Mouse (Mus musculus) cerebellum, adult 11 months (tissue): ENCODE results near the gene Pttg1.

Experiments
- DNase-seq: peaks from one replicate; pipeline ENCODE4 v3.0.0; 2022

Pttg1 gene

DNA sequence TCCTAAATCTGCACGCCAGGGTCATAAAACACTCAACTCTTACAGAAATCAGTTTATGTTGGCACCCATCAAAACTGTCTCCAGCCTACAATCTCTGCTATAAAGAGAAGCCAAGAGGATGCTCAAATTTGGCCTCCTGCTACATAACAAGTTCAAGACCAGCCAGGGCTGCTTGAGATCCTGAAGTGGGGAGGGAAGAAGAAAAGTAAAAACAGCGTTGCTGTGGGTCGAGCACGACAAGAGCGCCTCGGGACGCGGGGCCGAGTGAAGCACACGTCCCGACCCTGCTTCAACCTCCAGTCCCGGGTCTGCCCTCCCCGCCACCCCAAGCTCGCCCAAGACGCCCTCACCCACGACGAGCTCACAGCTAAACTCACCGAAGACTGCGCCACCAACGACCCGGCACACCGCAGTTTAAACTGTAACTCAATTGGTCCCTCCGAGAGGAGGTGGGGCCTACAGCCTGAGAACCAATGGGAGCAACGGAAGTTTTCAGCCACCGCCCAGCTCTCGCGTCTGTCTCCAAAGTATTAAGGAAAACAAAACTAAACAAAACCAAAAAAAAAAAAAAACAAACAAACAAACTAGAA lies at the start of gene Pttg1:
TSS of gene Pttg1 (minus strand) at position 428 of the 590 bp plus-strand sequence.
- peak; percentile 51 for DNase-seq

DNA sequence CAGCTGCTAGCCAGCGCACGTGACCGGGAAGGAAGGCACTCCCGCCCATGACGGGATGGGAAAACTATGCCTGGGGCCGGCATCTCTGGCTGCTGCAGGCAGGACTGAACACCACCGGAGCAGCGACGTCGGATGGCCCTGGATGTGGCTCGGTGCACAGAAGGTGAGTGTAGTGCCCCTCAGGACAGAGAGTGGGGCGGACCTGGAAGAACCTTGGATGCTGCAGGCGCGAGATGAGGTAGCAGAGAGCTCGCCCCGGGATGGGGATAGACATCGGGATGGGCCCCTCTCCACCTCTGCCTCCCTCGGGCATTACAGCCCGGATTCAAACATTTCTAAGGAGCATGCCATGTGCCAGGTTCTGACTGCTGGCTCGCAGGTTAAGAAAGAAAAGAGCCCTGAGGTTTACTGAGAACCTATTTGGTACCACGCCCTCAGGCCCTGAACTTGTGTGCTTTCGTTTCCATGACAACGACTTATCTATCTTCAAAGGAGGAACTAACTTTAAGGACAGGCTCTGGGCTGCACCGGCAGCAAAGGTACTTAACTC lies 48.2 kb upstream of the Pttg1 start, which contains the start of gene C1qtnf2:
TSS of gene C1qtnf2 (plus strand) at position 52 of the 550 bp plus-strand sequence.
- DNase-seq: no peak

DNA sequence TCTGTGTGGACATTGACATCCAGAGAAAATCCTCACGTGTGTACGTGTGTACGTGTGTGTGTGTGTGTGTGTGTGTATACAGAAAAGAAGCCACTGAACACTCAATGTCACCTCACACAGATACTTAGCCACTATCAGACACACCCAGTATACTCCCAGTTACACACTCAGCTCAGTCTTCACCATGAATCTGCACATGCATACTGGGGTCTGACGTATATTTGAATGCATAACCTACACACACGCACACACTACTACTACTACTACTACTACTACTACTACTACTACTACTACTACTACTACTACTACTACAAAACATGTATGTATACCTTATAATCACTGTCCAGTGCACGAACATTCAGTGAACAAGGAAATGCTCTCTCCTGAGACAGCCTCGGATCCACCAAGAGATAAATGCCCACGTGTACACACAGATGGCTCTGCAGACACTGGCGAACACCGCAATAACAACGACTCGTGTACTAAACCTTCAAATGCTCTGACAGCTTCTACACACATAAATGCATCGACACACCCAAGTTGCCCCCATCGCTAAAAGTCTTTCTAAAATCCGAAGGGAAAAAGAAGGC lies 47.7 kb upstream of the Pttg1 start:
- DNase-seq: no peak

DNA sequence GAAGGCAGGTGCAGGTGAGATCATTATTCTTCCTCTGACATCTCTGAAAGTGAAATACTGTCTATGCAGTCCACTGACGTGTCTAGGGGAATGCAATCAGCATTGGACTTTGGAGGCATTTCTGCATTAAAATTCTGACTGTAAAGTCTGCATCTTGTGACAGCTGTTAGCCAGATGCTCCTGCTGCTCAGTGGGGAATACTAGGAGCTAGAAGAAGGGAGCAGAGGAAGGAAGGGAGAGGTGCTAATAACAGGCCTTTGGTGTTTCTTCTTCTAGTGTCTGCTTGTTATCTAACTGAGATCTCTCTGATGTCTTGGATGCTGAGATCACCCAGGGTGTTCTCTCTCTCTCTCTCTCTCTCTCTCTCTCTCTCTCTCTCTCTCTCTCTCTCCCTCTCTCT lies 47.1 kb upstream of the Pttg1 start:
- no peak for DNase-seq

DNA sequence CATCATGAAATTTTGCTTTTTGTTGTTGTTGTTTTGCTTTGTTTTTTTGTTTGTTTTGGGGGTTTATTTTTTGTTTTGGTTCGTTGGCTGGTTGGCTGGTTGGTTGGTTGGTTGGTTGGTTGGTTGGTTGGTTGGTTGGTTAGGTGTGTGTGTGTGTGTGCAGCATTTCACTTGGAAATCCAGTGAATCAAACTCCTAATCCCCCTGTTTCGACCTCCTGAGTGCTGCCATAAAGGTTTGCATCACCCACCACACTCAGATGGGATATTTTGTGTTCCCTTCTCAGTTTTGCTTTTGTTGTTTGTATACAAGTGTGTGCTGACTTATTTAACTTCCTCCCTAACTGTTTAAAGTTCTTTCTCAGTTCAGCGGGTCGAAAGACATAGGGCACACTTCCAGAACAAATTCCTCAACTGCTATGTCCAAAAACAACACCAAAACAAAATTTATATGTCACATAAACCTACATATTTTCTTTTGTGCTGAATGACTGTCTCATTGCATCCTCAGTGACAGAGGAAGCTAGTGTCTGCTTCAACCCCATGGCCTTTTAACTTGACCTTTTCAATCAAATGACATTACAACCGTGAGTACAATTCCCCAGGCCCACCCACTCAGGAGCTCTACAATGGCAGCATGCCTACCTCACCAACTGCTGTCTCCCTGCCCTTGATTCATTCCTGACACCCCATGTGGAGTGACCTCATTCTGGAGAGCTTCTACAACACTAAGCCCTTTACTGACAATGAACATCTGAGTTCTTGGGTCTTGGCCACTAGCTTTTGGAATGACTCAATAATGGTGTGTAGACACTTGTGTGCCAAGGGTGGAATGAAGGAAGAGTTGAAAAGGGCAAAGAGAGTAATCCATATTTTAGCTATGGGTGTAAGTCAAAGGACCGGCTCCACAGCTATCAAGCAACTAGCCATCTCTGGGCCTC lies 45.1 kb upstream of the Pttg1 start:
- no peak for DNase-seq

DNA sequence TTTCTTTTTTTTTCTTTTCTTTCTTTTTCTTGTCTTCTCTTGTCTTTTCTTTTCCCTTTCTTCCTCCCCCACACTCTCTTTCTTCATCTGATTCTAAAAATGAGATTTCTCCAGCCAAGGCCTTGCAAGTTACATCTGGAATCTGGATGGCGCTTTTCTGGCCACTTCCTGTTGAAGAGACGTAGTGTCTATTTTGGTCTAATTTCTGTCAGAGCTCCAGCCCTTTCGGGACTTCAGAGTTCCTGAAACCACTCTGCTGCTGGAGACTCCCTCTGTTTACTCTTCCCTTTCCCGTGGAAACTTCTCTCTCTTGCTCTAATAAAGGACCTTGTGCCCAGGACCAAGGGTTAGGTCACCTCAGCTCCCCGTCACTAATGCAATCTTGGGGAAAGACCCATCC lies 44.1 kb upstream of the Pttg1 start:
- DNase-seq: no peak

DNA sequence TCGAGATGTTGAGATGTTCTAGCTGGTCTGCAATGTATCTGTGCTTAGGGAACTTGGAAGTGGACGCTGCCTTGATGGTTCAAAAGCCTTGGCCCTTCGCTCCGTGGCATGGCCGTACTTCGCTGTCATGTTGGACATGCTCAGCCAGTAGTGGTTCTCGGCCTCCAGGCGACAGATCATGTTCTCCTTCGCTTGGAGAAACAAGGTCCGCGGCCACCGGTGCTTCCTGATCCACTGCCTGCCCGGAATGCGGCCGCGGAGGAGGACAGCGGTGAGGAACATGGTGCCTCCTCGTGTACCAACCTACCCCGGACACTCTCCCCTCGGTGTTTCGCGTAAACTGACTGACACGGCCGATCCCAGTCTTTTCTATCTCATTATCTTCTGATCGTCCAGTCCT lies 37.2 kb upstream of the Pttg1 start:
- no peak for DNase-seq

DNA sequence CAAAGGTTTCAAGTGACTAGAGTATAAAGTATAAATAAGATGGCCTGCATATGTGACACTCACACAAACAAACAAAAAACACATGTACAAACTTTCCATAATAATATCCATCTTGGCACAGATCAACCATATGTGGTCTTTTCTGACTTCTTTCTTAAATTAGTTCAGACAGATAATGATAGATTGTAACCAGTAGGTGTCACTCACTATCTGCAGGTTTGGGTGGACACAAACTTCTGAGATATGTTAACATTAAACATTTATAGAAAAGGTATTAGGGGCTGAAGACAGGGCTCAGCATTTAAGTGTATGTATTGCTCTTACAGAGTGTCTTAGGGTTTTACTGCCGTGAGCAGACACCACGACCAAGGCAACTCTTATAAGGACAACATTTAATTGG lies 26.2 kb upstream of the Pttg1 start:
- no peak for DNase-seq

GRCm38 (mm10) chr11:43451322-43451721 lies 25.3 kb upstream of the Pttg1 start:
- no peak for DNase-seq

- DNase-seq: no peak
Measured at GRCm38 (mm10) chr11:43449916-43450315, 23.9 kb upstream of the Pttg1 start.

DNA sequence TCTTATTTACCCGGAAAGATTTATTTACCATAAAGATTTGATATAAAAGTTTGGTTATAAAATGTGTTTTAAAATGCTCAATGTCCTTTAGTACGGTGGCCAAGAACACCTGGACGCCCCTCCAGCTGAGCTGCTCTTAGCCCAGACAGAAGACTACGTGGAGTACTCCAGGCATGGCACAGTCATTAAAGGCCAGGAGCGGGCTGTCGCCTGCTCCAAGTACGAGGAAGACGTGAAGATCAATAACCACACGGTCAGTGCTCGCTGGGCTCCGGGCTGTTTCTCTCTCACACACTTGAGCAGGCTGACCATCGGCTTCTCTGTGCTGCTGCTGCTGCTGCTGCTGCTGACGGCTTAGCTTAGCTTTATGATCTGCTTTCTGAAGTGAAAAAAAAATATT lies 17.1 kb upstream of the Pttg1 start:
- DNase-seq: no peak

DNA sequence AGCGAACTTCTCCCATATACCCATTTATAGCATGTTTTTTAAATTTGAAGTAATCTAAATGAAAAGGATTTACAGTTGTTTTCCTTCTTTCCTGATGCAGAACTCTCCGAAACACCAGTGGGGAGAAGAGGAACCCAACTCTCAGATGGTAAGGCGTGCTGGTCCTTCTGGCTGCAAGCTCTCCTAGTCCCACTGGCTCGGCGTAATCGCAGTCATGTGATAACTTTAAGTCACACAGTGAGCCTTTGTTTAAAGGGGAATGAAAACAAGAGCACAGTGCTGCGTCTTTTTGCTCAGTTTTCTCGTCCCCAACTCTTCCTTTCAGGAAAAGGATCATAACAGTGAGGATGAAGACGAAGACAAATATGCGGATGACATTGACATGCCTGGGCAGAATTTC lies 15.1 kb upstream of the Pttg1 start:
- DNase-seq: no peak

DNA sequence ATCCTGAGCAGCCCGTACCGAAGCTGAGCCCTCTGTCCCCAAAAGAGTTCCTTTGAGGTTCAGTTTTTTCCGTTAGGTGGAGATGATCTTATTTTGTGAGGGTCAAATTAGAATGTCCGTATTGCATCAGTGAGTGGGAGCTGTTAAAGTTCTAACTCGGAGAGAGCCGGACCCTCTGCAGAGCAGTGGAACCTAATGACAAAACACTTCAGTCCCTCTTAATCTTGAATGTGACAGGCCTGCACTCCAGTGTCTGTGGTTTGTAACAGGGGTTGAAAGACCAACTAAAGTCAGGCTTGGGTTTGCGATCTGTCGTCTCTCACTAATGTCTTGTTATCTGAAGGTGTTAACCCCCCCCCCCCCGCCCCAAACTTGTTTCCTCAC lies 8.0 kb upstream of the Pttg1 start:
- no peak for DNase-seq

DNA sequence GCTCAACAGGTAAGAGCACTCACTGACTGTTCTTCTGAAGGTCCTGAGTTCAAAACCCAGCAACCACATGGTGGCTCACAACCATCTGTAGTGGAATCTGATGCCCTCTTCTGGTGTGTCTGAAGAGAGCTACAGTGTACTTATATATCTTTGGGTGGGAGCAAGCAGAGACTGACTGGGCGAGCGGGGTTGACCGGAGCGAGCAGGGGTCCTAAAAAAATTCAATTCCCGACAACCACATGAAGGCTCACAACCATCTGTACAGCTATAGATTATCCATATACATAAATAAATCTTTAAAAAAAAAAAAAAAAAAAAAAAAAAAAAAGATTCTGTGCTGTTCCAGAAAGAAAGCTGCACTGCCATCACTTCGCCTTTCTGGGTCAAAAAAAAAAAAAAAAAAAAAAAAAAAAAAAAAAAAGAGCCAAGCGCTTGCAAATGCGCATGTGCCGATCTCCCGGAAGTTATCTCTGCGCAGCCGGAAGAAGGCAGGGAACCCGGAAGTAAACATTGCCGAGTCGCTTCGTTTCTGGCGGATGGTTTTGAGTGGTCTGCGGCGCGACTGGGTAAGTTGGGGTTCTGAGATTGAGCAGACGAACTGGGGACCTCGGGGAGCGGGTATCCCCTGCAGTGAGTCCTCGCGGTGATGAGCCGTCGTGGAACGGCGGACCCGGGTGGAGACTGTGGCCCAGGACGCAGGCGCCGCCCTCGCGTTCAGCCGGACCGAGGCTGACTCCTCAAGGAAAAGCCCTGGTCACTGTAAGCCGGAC lies 7.4 kb upstream of the Pttg1 start, which contains the start of gene Slu7:
TSS of gene Slu7 (plus strand) at position 491 of the 770 bp plus-strand sequence.
- DNase-seq: peak; percentile 65

DNA sequence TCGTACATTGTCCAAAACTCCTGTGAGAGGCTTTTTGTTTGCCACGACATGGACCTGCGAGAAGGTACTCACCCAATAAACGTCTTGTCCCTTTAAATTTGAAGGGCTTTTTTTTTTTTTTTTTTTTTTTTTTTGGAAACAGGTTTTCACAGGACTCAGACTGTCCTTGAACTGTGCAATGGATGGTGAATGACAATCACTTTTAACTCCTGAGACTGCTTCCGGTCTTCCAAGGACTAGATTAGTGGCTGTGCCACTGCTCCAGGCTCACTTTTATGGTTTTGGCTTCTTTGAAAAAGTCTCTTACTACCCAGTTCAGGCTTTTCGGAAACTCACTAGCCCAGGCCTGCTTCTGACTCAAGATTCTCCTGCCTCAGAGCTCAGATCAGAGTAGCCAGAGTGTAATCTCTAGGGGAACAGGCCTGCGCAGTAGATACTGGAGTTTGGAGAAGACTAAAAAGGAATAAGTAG lies 398 bp upstream of the Pttg1 start:
- DNase-seq: no peak

- no peak for DNase-seq
Measured at GRCm38 (mm10) chr11:43425166-43425709, 813 bp downstream of the Pttg1 start.

DNA sequence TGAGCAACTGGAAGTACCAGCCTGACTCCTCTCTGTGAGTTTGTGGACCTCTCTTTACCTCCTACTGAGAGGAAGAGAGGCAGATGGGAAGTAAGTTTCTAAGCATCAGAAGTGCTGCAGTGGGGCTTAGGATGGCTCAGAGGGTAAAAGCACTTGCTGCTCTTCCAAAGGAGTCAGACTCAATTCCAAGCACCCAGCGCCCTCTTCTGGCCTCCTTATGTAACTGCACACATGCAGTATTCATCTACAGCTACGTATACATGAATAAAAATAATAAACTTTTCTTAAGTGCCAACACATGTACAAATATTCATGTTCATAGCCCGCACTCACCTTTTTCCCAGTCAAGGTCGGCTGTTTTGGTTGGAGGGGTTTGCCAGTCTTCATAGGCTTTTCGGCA lies 1.7 kb downstream of the Pttg1 start:
- no peak for DNase-seq

GRCm38 (mm10) chr11:43417201-43417600 lies 8.8 kb downstream of the Pttg1 start:
- DNase-seq: no peak

GRCm38 (mm10) chr11:43412771-43413451 lies 13.1 kb downstream of the Pttg1 start:
- DNase-seq: peak; percentile 64

GRCm38 (mm10) chr11:43411413-43411812 lies 14.6 kb downstream of the Pttg1 start:
- peak; percentile 43 for DNase-seq

DNA sequence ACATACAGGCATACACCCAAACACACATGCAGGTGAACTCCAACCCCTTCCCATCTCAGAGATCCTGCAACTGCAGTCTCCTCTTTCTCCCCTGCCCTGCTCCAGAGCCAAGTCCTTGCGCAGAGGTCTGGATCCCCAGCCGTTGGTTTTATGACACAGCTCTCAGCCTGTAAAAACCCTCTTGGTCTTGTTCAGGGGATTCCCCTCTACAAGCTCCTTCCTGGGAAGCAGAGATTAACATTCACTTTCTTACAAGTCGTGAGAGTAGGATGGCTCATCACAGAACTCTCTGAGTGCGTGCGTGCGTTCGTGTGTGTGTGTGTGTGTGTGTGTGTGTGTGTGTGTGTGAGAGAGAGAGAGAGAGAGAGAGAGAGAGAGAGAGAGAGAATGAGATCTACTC lies 15.8 kb downstream of the Pttg1 start:
- no peak for DNase-seq

DNA sequence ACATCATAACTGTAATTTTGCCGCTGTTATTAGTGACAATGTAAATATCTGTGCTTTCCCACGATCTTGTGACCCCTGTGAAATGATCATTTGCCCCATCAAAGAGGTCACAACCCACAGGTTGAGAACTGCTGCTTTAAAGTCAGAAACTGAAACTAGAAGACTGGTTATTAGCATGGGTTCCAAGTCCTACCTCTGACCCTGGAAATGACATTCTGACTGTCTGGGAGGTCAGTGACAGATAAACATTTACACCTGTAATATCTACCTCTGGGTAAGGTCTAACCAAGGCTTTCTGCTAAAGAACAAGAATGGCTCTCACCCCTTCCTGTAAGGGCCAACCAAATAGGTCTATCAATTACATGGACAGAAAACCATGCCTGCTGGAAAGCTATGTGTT lies 17.2 kb downstream of the Pttg1 start:
- no peak for DNase-seq
